Comparison of ENCODE assay signal across 14 mouse cellular contexts in genomic region chr2:14249839-14250564, GRCm38 (mm10). TPM values are rescaled to one million over a fixed set of nuclear protein-coding genes. Genes with fewer than 3 reads are reported as not detected.
DNase-seq lines count a peak whose midpoint lies in the region; ATAC-seq and TF ChIP-seq lines count a peak whose summit lies in the region.
"Had no signal": no experiment of that assay in that cellular context is flagged by ENCODE, and none has a peak within 500 bp of the region (broad histone marks: within the 10 kb centered on the region; RNA-seq: fewer than 3 reads in every experiment).

No protein-coding gene starts in this region.

- H3K27me3 ChIP-seq in lung, postnatal 0 days (replicated peaks; ENCODE audit: insufficient read depth, low read length), result no peaks in the 10 kb centered on the region
- H3K27me3 ChIP-seq: Patski had no signal

- H3K27ac ChIP-seq in lung, postnatal 0 days (ENCODE audit: low read length), result no peak overlapping the region
- peak overlapping the region; percentile 98 for H3K27ac ChIP-seq in bone marrow macrophage, adult 2 months (ENCODE audit: insufficient read depth, low read depth, low read length)
- H3K27ac ChIP-seq: left cerebral cortex, adult 2 months had no signal

- 58% methylated on average over 3 of the region's 3 CpGs for WGBS in lung, postnatal 0 days
- 61% methylated on average over 3 of the region's 3 CpGs for WGBS in lung, adult 2 months

- no peak overlapping the region for H3K4me3 ChIP-seq in lung, postnatal 0 days (ENCODE audit: low read depth, low read length)
- H3K4me3 ChIP-seq in lung, adult 2 months (replicated peaks; ENCODE audit: extremely low read depth, low read depth, low read length), result no peak overlapping the region
- no peak overlapping the region for H3K4me3 ChIP-seq in bone marrow macrophage, adult 2 months (ENCODE audit: insufficient read depth, low read length)
- H3K4me3 ChIP-seq: left cerebral cortex, adult 2 months had no signal

- no peak for TF ChIP-seq EP300 in lung, postnatal 0 days (IDR thresholded peaks at IDR 0.05)

- H3K36me3 ChIP-seq in lung, postnatal 0 days (ENCODE audit: insufficient read depth, low read length), result no peaks in the 10 kb centered on the region

- no peaks in the 10 kb centered on the region for H3K4me1 ChIP-seq in lung, postnatal 0 days (ENCODE audit: insufficient read depth, low read depth, low read length)
- H3K4me1 ChIP-seq in lung, adult 2 months (ENCODE audit: control insufficient read depth, insufficient read depth, low read length), result no peaks in the 10 kb centered on the region; the same call in 1 of the 2 replicates
- H3K4me1 ChIP-seq in bone marrow macrophage, adult 2 months (ENCODE audit: control insufficient read depth, insufficient read depth, low read length), result peaks cover 32% of the 10 kb centered on the region

- no peak overlapping the region for H3K4me2 ChIP-seq in lung, postnatal 0 days (replicated peaks; ENCODE audit: low read depth, low read length)

- ATAC-seq in lung, postnatal 0 days, result no peak
- ATAC-seq in megakaryocyte progenitor cell, adult 5-6 weeks (replicated peaks; ENCODE audit: poor library complexity), result peak; percentile 92
- ATAC-seq: Patski had no signal

- H3K9ac ChIP-seq in lung, postnatal 0 days (replicated peaks; ENCODE audit: low read depth), result no peak overlapping the region

- DNase-seq in lung, postnatal 0 days (ENCODE audit: low spot score), result no peak
- no peak for DNase-seq in lung, adult 2 months
- DNase-seq in thymus, postnatal 36 days, result peak; percentile 9 to 25
- DNase-seq in urinary bladder, postnatal 14 days (ENCODE audit: low spot score), result no peak
- DNase-seq in cerebellum, adult 9-10 months, result no peak
- DNase-seq: cerebellum, adult 11-12 months; gastrocnemius, postnatal 36 days; kidney, postnatal 14 days; lung, postnatal 10 days; right cerebral cortex, postnatal 14 days had no signal

- TF ChIP-seq POLR2A in lung, adult 2 months (IDR thresholded peaks at IDR 0.05; ENCODE audit: borderline replicate concordance, extremely low read depth, low read depth, low read length), result no peak
- no peak for TF ChIP-seq POLR2A in bone marrow macrophage, adult 2 months (IDR thresholded peaks at IDR 0.05; ENCODE audit: borderline replicate concordance, low read depth, low read length)

- no peaks in the 10 kb centered on the region for H3K9me3 ChIP-seq in lung, postnatal 0 days (ENCODE audit: low read length)

- TF ChIP-seq CTCF in lung, postnatal 0 days (IDR thresholded peaks at IDR 0.05), result peak; percentile 32
- no peak for TF ChIP-seq CTCF in lung, adult 2 months (IDR thresholded peaks at IDR 0.05; ENCODE audit: insufficient read depth, low read length)
- no peak for TF ChIP-seq CTCF in bone marrow macrophage, adult 2 months (IDR thresholded peaks at IDR 0.05; ENCODE audit: low read depth, low read length)

RNA-seq across cellular contexts. Expression of gene Mrc1, which starts 20.8 kb away (rescaled TPM):
- polyA plus RNA-seq in lung, postnatal 0 days (2015; fragmentation: Nextera tagmentation; extraction: Ambion mirVana), result 8.2 and 8.7 TPM in 2 replicates
- polyA plus RNA-seq in lung, adult 2 months (2012; rRNA removed), result 5.0 and 9.6 TPM in 2 replicates
- 471 and 498 TPM in 2 replicates for polyA plus RNA-seq in bone marrow macrophage, adult 2 months (2012; ENCODE audit: insufficient read depth, insufficient read length, missing spikeins)
- 0.85 and 1.4 TPM in 2 replicates for total RNA-seq in megakaryocyte progenitor cell, adult 5-6 weeks (2015)
- total RNA-seq in megakaryocyte progenitor cell, adult 5-6 weeks (2017), result 1.4 and 2.1 TPM in 2 replicates

Comparison
In these comparisons a context has a peak if more than half of its experiments do, and no peak if none do; other contexts are left out.
1. DNase-seq: peak in thymus, postnatal 36 days (2 of 2); none in lung, postnatal 0 days (single experiment), lung, adult 2 months (single experiment), urinary bladder, postnatal 14 days (single experiment) and cerebellum, adult 9-10 months (single experiment).
2. RNA of gene Mrc1, which starts 20.8 kb away (polyA plus RNA-seq): 471 to 498 TPM in bone marrow macrophage, adult 2 months; 5.0 to 9.6 TPM in lung, adult 2 months and 8.2 to 8.7 TPM in lung, postnatal 0 days; every median in the first group is over 10 times any median in the second.